ENCODE assay signal across 25 mouse cellular contexts in the genomic region with DNA sequence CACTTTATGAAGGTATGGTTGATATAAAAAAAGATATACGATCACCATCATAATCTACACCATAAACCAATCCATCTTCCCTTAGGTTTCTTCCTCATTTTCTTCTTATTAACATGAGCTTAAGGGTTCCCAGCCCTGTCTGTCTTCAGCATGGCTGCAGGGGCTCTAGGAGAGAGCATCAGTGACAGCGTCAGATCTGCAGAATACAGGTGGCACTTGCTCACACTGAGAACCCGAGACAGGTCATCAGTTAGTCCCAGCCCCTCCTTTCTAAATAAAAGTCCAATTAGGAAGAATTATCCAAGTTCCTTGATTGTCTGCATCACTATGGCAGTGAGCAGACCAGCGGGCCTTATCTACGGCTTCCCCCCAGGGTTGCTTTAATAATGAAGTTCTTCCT. TPM values are rescaled to one million over a fixed set of nuclear protein-coding genes. Genes with fewer than 3 reads are reported as not detected.
DNase-seq lines count a peak whose midpoint lies in the region; ATAC-seq and TF ChIP-seq lines count a peak whose summit lies in the region.
"Had no signal": no experiment of that assay in that cellular context is flagged by ENCODE, and none has a peak within 500 bp of the region (broad histone marks: within the 10 kb centered on the region; RNA-seq: fewer than 3 reads in every experiment).

No protein-coding gene starts in this region.

- no peak overlapping the region for H3K27ac ChIP-seq in heart, embryonic 12.5 days (ENCODE audit: poor library complexity, severe bottlenecking)
- no peak overlapping the region for H3K27ac ChIP-seq in heart, embryonic 11.5 days (ENCODE audit: low read depth, low read length)
- H3K27ac ChIP-seq in hindbrain, postnatal 0 days, result no peak overlapping the region
- no peak overlapping the region for H3K27ac ChIP-seq in hindbrain, embryonic 12.5 days
- H3K27ac ChIP-seq in liver, embryonic 13.5 days, result peak overlapping the region; percentile 13
- H3K27ac ChIP-seq: embryonic facial prominence, embryonic 13.5 days; forebrain, embryonic 12.5 days; gastrocnemius, adult 2 months; hindbrain, embryonic 15.5 days; limb, embryonic 13.5 days; stomach, embryonic 15.5 days had no signal

- H3K4me1 ChIP-seq in heart, embryonic 12.5 days (replicated peaks), result peaks cover 46% of the 10 kb centered on the region
- peaks cover 27% of the 10 kb centered on the region for H3K4me1 ChIP-seq in heart, embryonic 11.5 days (ENCODE audit: control insufficient read depth, insufficient read depth, low read length)
- no peaks in the 10 kb centered on the region for H3K4me1 ChIP-seq in hindbrain, postnatal 0 days (ENCODE audit: insufficient read depth, low read length)
- H3K4me1 ChIP-seq in hindbrain, embryonic 12.5 days, result no peaks in the 10 kb centered on the region
- H3K4me1 ChIP-seq in liver, embryonic 13.5 days (replicated peaks), result peaks cover 6% of the 10 kb centered on the region
- H3K4me1 ChIP-seq: forebrain, embryonic 12.5 days; limb, embryonic 13.5 days had no signal

- no peak for ATAC-seq in heart, embryonic 12.5 days (ENCODE audit: insufficient number of reproducible peaks, low FRiP score)
- no peak for ATAC-seq in heart, embryonic 11.5 days (replicated peaks; ENCODE audit: insufficient number of reproducible peaks, low FRiP score, low TSS enrichment)
- no peak for ATAC-seq in hindbrain, postnatal 0 days
- ATAC-seq in hindbrain, embryonic 12.5 days (ENCODE audit: low FRiP score), result no peak
- no peak for ATAC-seq in liver, embryonic 13.5 days (ENCODE audit: low read depth)

- H3K9ac ChIP-seq in heart, embryonic 12.5 days, result no peak overlapping the region
- no peak overlapping the region for H3K9ac ChIP-seq in heart, embryonic 11.5 days (ENCODE audit: low read depth, low read length)
- H3K9ac ChIP-seq in hindbrain, postnatal 0 days (replicated peaks; ENCODE audit: low read length), result no peak overlapping the region
- H3K9ac ChIP-seq in hindbrain, embryonic 12.5 days, result no peak overlapping the region
- no peak overlapping the region for H3K9ac ChIP-seq in liver, embryonic 13.5 days
- H3K9ac ChIP-seq: embryonic facial prominence, embryonic 13.5 days; forebrain, embryonic 12.5 days; hindbrain, embryonic 15.5 days; kidney, embryonic 15.5 days; limb, embryonic 13.5 days; lung, embryonic 15.5 days; stomach, embryonic 15.5 days had no signal

- H3K4me3 ChIP-seq in heart, embryonic 12.5 days, result no peak overlapping the region
- H3K4me3 ChIP-seq in heart, embryonic 11.5 days (ENCODE audit: low read depth, low read length), result no peak overlapping the region
- H3K4me3 ChIP-seq in hindbrain, postnatal 0 days (ENCODE audit: low read length), result no peak overlapping the region
- H3K4me3 ChIP-seq in hindbrain, embryonic 12.5 days, result no peak overlapping the region
- H3K4me3 ChIP-seq in liver, embryonic 13.5 days (replicated peaks), result peak overlapping the region; percentile 14; the same call in 1 of the 2 replicates
- H3K4me3 ChIP-seq: embryonic facial prominence, embryonic 13.5 days; erythroblast, embryonic 14.5 days; forebrain, embryonic 12.5 days; gastrocnemius, adult 2 months; hindbrain, embryonic 15.5 days; kidney, embryonic 15.5 days; limb, embryonic 13.5 days; lung, embryonic 15.5 days; megakaryocyte, embryonic 14.5 days; stomach, embryonic 15.5 days had no signal

- peak overlapping the region; percentile 4; the same call in 1 of the 2 replicates for H3K4me2 ChIP-seq in heart, embryonic 12.5 days
- no peak overlapping the region for H3K4me2 ChIP-seq in heart, embryonic 11.5 days
- 0 out of 2 replicates have a peak overlapping the region, but pooled peaks have one; percentile 22 for H3K4me2 ChIP-seq in hindbrain, postnatal 0 days (ENCODE audit: low read depth, low read length)
- H3K4me2 ChIP-seq in hindbrain, embryonic 12.5 days (replicated peaks), result no peak overlapping the region
- H3K4me2 ChIP-seq in liver, embryonic 13.5 days, result peak overlapping the region; percentile 25; the same call in 1 of the 2 replicates
- H3K4me2 ChIP-seq: embryonic facial prominence, embryonic 13.5 days; forebrain, embryonic 12.5 days; hindbrain, embryonic 15.5 days; kidney, embryonic 15.5 days; limb, embryonic 13.5 days had no signal

- DNase-seq in hindbrain, postnatal 0 days (ENCODE audit: low spot score), result no peak
- DNase-seq in 3134 (ENCODE audit: extremely low read depth, insufficient read length, low spot score), result peak; percentile 21
- no peak for DNase-seq in liver, embryonic 13.5 days
- no peak for DNase-seq in adipocyte (ENCODE audit: low spot score)
- no peak for DNase-seq in retina, embryonic 14.5 days (ENCODE audit: low spot score)
- DNase-seq: embryo, embryonic 11 days; gastrocnemius, adult 2 months; lung, postnatal 36 days; right cerebral cortex, adult 18-20 months; thymus, postnatal 36 days had no signal

- no peak for TF ChIP-seq CTCF in hindbrain, postnatal 0 days (IDR thresholded peaks at IDR 0.05; ENCODE audit: low read depth)

- no peaks in the 10 kb centered on the region for H3K9me3 ChIP-seq in heart, embryonic 12.5 days (replicated peaks)
- no peaks in the 10 kb centered on the region for H3K9me3 ChIP-seq in heart, embryonic 11.5 days (replicated peaks; ENCODE audit: control insufficient read depth, low read length)
- no peaks in the 10 kb centered on the region for H3K9me3 ChIP-seq in hindbrain, postnatal 0 days (ENCODE audit: low read length)
- H3K9me3 ChIP-seq in hindbrain, embryonic 12.5 days (replicated peaks), result no peaks in the 10 kb centered on the region
- no peaks in the 10 kb centered on the region for H3K9me3 ChIP-seq in liver, embryonic 13.5 days (replicated peaks)
- H3K9me3 ChIP-seq: embryonic facial prominence, embryonic 13.5 days; forebrain, embryonic 12.5 days; G1E; hindbrain, embryonic 15.5 days; kidney, embryonic 15.5 days; limb, embryonic 13.5 days; lung, embryonic 15.5 days; megakaryocyte, embryonic 14.5 days; stomach, embryonic 15.5 days had no signal

- H3K36me3 ChIP-seq in heart, embryonic 12.5 days, result no peaks in the 10 kb centered on the region
- H3K36me3 ChIP-seq in heart, embryonic 11.5 days (ENCODE audit: control insufficient read depth, insufficient read depth, low read length), result no peaks in the 10 kb centered on the region
- no peaks in the 10 kb centered on the region for H3K36me3 ChIP-seq in hindbrain, postnatal 0 days (ENCODE audit: insufficient read depth, low read length)
- no peaks in the 10 kb centered on the region for H3K36me3 ChIP-seq in hindbrain, embryonic 12.5 days
- H3K36me3 ChIP-seq in liver, embryonic 13.5 days, result no peaks in the 10 kb centered on the region
- H3K36me3 ChIP-seq: embryonic facial prominence, embryonic 13.5 days; forebrain, embryonic 12.5 days; G1E; hindbrain, embryonic 15.5 days; kidney, embryonic 15.5 days; limb, embryonic 13.5 days; lung, embryonic 15.5 days; stomach, embryonic 15.5 days had no signal

- WGBS in heart, embryonic 12.5 days, result 74% methylated on average over 5 of the region's 5 CpGs
- 74% methylated on average over 5 of the region's 5 CpGs for WGBS in heart, embryonic 11.5 days (ENCODE audit: insufficient replicate concordance)
- WGBS in hindbrain, postnatal 0 days, result 69% methylated on average over 5 of the region's 5 CpGs
- WGBS in hindbrain, embryonic 12.5 days, result 86% methylated on average over 5 of the region's 5 CpGs
- 70% methylated on average over 5 of the region's 5 CpGs for WGBS in liver, embryonic 13.5 days (ENCODE audit: insufficient replicate concordance)

- no peaks in the 10 kb centered on the region for H3K27me3 ChIP-seq in heart, embryonic 12.5 days (replicated peaks)
- H3K27me3 ChIP-seq in heart, embryonic 11.5 days (ENCODE audit: control insufficient read depth, insufficient read depth, low read length), result no peaks in the 10 kb centered on the region
- no peaks in the 10 kb centered on the region for H3K27me3 ChIP-seq in hindbrain, postnatal 0 days (ENCODE audit: insufficient read depth, low read length)
- H3K27me3 ChIP-seq in hindbrain, embryonic 12.5 days, result no peaks in the 10 kb centered on the region
- no peaks in the 10 kb centered on the region for H3K27me3 ChIP-seq in liver, embryonic 13.5 days
- H3K27me3 ChIP-seq: embryonic facial prominence, embryonic 13.5 days; forebrain, embryonic 12.5 days; hindbrain, embryonic 15.5 days; kidney, embryonic 15.5 days; limb, embryonic 13.5 days; lung, embryonic 15.5 days; megakaryocyte, embryonic 14.5 days; stomach, embryonic 15.5 days had no signal

RNA-seq across cellular contexts. Expression of a gene that starts 0.9 kb away (rescaled TPM):
- polyA plus RNA-seq in heart, embryonic 12.5 days (2016; fragmentation: Nextera tagmentation; extraction: Ambion mirVana), result 1.3 and 1.5 TPM in 2 replicates
- polyA plus RNA-seq in heart, embryonic 11.5 days (2014; fragmentation: Nextera tagmentation; extraction: Ambion mirVana), result 0.97 and 1.1 TPM in 2 replicates
- total RNA-seq in hindbrain, postnatal 0 days (2014; rRNA removed), result not detected in 2 replicates
- polyA plus RNA-seq in hindbrain, postnatal 0 days (2015; fragmentation: Nextera tagmentation; extraction: Ambion mirVana), result 0.08 and 0.09 TPM in 2 replicates
- not detected in 2 replicates for polyA plus RNA-seq in hindbrain, embryonic 12.5 days (2016; fragmentation: Nextera tagmentation; extraction: Ambion mirVana)
- polyA plus RNA-seq in liver, embryonic 13.5 days (2015; fragmentation: Nextera tagmentation; extraction: Ambion mirVana), result 2.9 and 3.7 TPM in 2 replicates
- total RNA-seq: G1E had no signal
- polyA plus RNA-seq: embryonic facial prominence, embryonic 13.5 days; erythroblast, embryonic 14.5 days; forebrain, embryonic 12.5 days; G1E; hindbrain, embryonic 15.5 days; limb, embryonic 13.5 days; midbrain, embryonic 14.5 days; neural tube, embryonic 14.5 days had no signal

Comparison
In these comparisons a context has a peak if more than half of its experiments do, and no peak if none do; other contexts are left out.
1. H3K4me2 ChIP-seq: peak in heart, embryonic 12.5 days (single experiment), hindbrain, postnatal 0 days (single experiment) and liver, embryonic 13.5 days (single experiment); none in heart, embryonic 11.5 days (single experiment) and hindbrain, embryonic 12.5 days (single experiment).